16 mouse cellular contexts compared by ENCODE assay signal in genomic region chr5:24733771-24734426, GRCm38 (mm10). TPM values are rescaled to one million over a fixed set of nuclear protein-coding genes. Genes with fewer than 3 reads are reported as not detected.
DNase-seq lines count a peak whose midpoint lies in the region; ATAC-seq and TF ChIP-seq lines count a peak whose summit lies in the region.
"Had no signal": no experiment of that assay in that cellular context is flagged by ENCODE, and none has a peak within 500 bp of the region (broad histone marks: within the 10 kb centered on the region; RNA-seq: fewer than 3 reads in every experiment).

No protein-coding gene starts in this region.

- H3K27me3 ChIP-seq in kidney, embryonic 15.5 days = peaks cover 4% of the 10 kb centered on the region; the same call in 1 of the 2 replicates
- H3K27me3 ChIP-seq in stomach, embryonic 14.5 days (ENCODE audit: control insufficient read depth, insufficient read depth, low read length) = no peaks in the 10 kb centered on the region
- H3K27me3 ChIP-seq in stomach, postnatal 0 days (ENCODE audit: control insufficient read depth, insufficient read depth, low read length) = no peaks in the 10 kb centered on the region
- H3K27me3 ChIP-seq in limb, embryonic 11.5 days (ENCODE audit: control insufficient read depth, insufficient read depth, low read length) = no peaks in the 10 kb centered on the region
- peaks cover 32% of the 10 kb centered on the region for H3K27me3 ChIP-seq in forebrain, embryonic 15.5 days

- no peak for ATAC-seq in kidney, embryonic 15.5 days (replicated peaks; ENCODE audit: low FRiP score)
- ATAC-seq in stomach, embryonic 14.5 days (ENCODE audit: insufficient number of reproducible peaks, insufficient read depth, low FRiP score, low read depth) = 0 out of 2 replicates have a peak, but pooled peaks have one; percentile 29
- ATAC-seq in stomach, postnatal 0 days (ENCODE audit: low FRiP score, low TSS enrichment) = no peak
- ATAC-seq in limb, embryonic 11.5 days (ENCODE audit: insufficient number of reproducible peaks, low FRiP score, low TSS enrichment, low read depth) = no peak
- ATAC-seq in forebrain, embryonic 15.5 days (replicated peaks) = no peak
- ATAC-seq: CD4-positive, CD25-positive, alpha-beta regulatory T cell, adult 4 months had no signal

- no peak for DNase-seq in kidney, adult 8-10 months
- DNase-seq in stomach, postnatal 0 days (ENCODE audit: low spot score) = no peak
- no peak for DNase-seq in limb, embryonic 11.5 days (ENCODE audit: low spot score)
- no peak for DNase-seq in ovary, postnatal 10 days (ENCODE audit: low spot score)
- DNase-seq: adrenal gland, postnatal 36 days; cerebellum, adult 11 months; gastrocnemius, postnatal 36 days; layer of hippocampus, postnatal 36 days; thymus, postnatal 25 days had no signal

- H3K9ac ChIP-seq in kidney, embryonic 15.5 days = no peak overlapping the region
- no peak overlapping the region for H3K9ac ChIP-seq in stomach, embryonic 14.5 days (replicated peaks; ENCODE audit: low read depth, low read length)
- no peak overlapping the region for H3K9ac ChIP-seq in stomach, postnatal 0 days (ENCODE audit: low read length)
- H3K9ac ChIP-seq in limb, embryonic 11.5 days (ENCODE audit: low read length) = no peak overlapping the region
- H3K9ac ChIP-seq in forebrain, embryonic 15.5 days (replicated peaks) = no peak overlapping the region
- H3K9ac ChIP-seq: liver, embryonic 15.5 days; neural tube, embryonic 15.5 days had no signal

- peak overlapping the region; percentile 86 for H3K27ac ChIP-seq in kidney, embryonic 15.5 days
- H3K27ac ChIP-seq in stomach, embryonic 14.5 days (ENCODE audit: low read length) = no peak overlapping the region
- no peak overlapping the region; the same call in 1 of the 2 replicates for H3K27ac ChIP-seq in stomach, postnatal 0 days (replicated peaks)
- H3K27ac ChIP-seq in limb, embryonic 11.5 days (replicated peaks; ENCODE audit: low read depth, low read length) = 0 out of 2 replicates have a peak overlapping the region, but pooled peaks have one; percentile 30
- H3K27ac ChIP-seq in forebrain, embryonic 15.5 days (replicated peaks) = no peak overlapping the region
- H3K27ac ChIP-seq: liver, embryonic 15.5 days; neural tube, embryonic 15.5 days had no signal

- TF ChIP-seq CTCF in stomach, postnatal 0 days (IDR thresholded peaks at IDR 0.05; ENCODE audit: low read depth) = no peak

- no peak for TF ChIP-seq EP300 in stomach, postnatal 0 days (optimal IDR thresholded peaks at IDR 0.05)

- H3K4me1 ChIP-seq in kidney, embryonic 15.5 days = peaks cover 45% of the 10 kb centered on the region
- peaks cover 18% of the 10 kb centered on the region; the same call in 1 of the 2 replicates for H3K4me1 ChIP-seq in stomach, embryonic 14.5 days (ENCODE audit: control insufficient read depth, insufficient read depth, low read length)
- peaks cover 4% of the 10 kb centered on the region; the same call in 1 of the 2 replicates for H3K4me1 ChIP-seq in stomach, postnatal 0 days (replicated peaks; ENCODE audit: control insufficient read depth, insufficient read depth)
- H3K4me1 ChIP-seq in limb, embryonic 11.5 days (ENCODE audit: control insufficient read depth, insufficient read depth, low read length) = peaks cover 22% of the 10 kb centered on the region
- H3K4me1 ChIP-seq in forebrain, embryonic 15.5 days = peaks cover 15% of the 10 kb centered on the region

- no peak overlapping the region for H3K4me3 ChIP-seq in kidney, embryonic 15.5 days (replicated peaks)
- no peak overlapping the region for H3K4me3 ChIP-seq in stomach, embryonic 14.5 days (ENCODE audit: low read depth, low read length)
- H3K4me3 ChIP-seq in stomach, postnatal 0 days (ENCODE audit: low read depth, low read length) = no peak overlapping the region
- no peak overlapping the region for H3K4me3 ChIP-seq in limb, embryonic 11.5 days (ENCODE audit: low read depth, low read length)
- no peak overlapping the region for H3K4me3 ChIP-seq in forebrain, embryonic 15.5 days
- H3K4me3 ChIP-seq: liver, embryonic 15.5 days; neural tube, embryonic 15.5 days had no signal

- no peaks in the 10 kb centered on the region for H3K36me3 ChIP-seq in kidney, embryonic 15.5 days
- H3K36me3 ChIP-seq in stomach, embryonic 14.5 days (ENCODE audit: control insufficient read depth, insufficient read depth, low read length) = no peaks in the 10 kb centered on the region
- no peaks in the 10 kb centered on the region for H3K36me3 ChIP-seq in stomach, postnatal 0 days (ENCODE audit: control insufficient read depth, insufficient read depth, low read length)
- H3K36me3 ChIP-seq in limb, embryonic 11.5 days (ENCODE audit: control insufficient read depth, insufficient read depth, low read length) = no peaks in the 10 kb centered on the region
- no peaks in the 10 kb centered on the region for H3K36me3 ChIP-seq in forebrain, embryonic 15.5 days
- H3K36me3 ChIP-seq: liver, embryonic 15.5 days; neural tube, embryonic 15.5 days had no signal

- no peak overlapping the region for H3K4me2 ChIP-seq in kidney, embryonic 15.5 days
- H3K4me2 ChIP-seq in stomach, embryonic 14.5 days (replicated peaks; ENCODE audit: low read depth, low read length) = no peak overlapping the region
- H3K4me2 ChIP-seq in stomach, postnatal 0 days (replicated peaks; ENCODE audit: low read depth) = no peak overlapping the region
- no peak overlapping the region for H3K4me2 ChIP-seq in limb, embryonic 11.5 days (ENCODE audit: low read depth, severe bottlenecking)
- H3K4me2 ChIP-seq in forebrain, embryonic 15.5 days (replicated peaks) = no peak overlapping the region
- H3K4me2 ChIP-seq: liver, embryonic 15.5 days; neural tube, embryonic 15.5 days had no signal

- 49% methylated on average over 7 of the region's 7 CpGs for WGBS in kidney, embryonic 15.5 days
- WGBS in stomach, embryonic 14.5 days = 39% methylated on average over 7 of the region's 7 CpGs
- WGBS in stomach, postnatal 0 days = 47% methylated on average over 7 of the region's 7 CpGs
- WGBS in limb, embryonic 11.5 days = 74% methylated on average over 7 of the region's 7 CpGs
- 66% methylated on average over 7 of the region's 7 CpGs for WGBS in forebrain, embryonic 15.5 days

- no peaks in the 10 kb centered on the region for H3K9me3 ChIP-seq in kidney, embryonic 15.5 days (replicated peaks)
- H3K9me3 ChIP-seq in stomach, embryonic 14.5 days (ENCODE audit: control insufficient read depth, low read depth, low read length) = no peaks in the 10 kb centered on the region
- no peaks in the 10 kb centered on the region for H3K9me3 ChIP-seq in stomach, postnatal 0 days (ENCODE audit: control insufficient read depth, low read length)
- H3K9me3 ChIP-seq in limb, embryonic 11.5 days (ENCODE audit: control insufficient read depth, low read length) = no peaks in the 10 kb centered on the region
- H3K9me3 ChIP-seq in forebrain, embryonic 15.5 days = no peaks in the 10 kb centered on the region
- H3K9me3 ChIP-seq: liver, embryonic 15.5 days; neural tube, embryonic 15.5 days had no signal

RNA-seq across cellular contexts. Expression of gene Wdr86, which starts 3.4 kb away (rescaled TPM):
- 28.4 and 32.4 TPM in 2 replicates for polyA plus RNA-seq in kidney, embryonic 15.5 days (2015; fragmentation: Nextera tagmentation; extraction: Ambion mirVana)
- 18.7 and 21.0 TPM in 2 replicates for polyA plus RNA-seq in stomach, embryonic 14.5 days (2014; fragmentation: Nextera tagmentation; extraction: Ambion mirVana)
- 2.7 and 3.3 TPM in 2 replicates for polyA plus RNA-seq in stomach, postnatal 0 days (2015; fragmentation: Nextera tagmentation; extraction: Ambion mirVana)
- polyA plus RNA-seq in limb, embryonic 11.5 days (2014; fragmentation: Nextera tagmentation; extraction: Ambion mirVana) = 39.3 and 40.7 TPM in 2 replicates
- polyA plus RNA-seq in forebrain, embryonic 15.5 days (2015; fragmentation: Nextera tagmentation; extraction: Ambion mirVana) = 4.0 and 4.5 TPM in 2 replicates

RNA-seq across cellular contexts. Expression of gene Crygn, which starts 23.9 kb away (rescaled TPM):
- polyA plus RNA-seq in kidney, embryonic 15.5 days (2015; fragmentation: Nextera tagmentation; extraction: Ambion mirVana) = 2.0 and 3.4 TPM in 2 replicates
- 3.1 TPM in 1 of 2 replicates, not detected in the other for polyA plus RNA-seq in stomach, embryonic 14.5 days (2014; fragmentation: Nextera tagmentation; extraction: Ambion mirVana)
- 2.5 and 3.0 TPM in 2 replicates for polyA plus RNA-seq in stomach, postnatal 0 days (2015; fragmentation: Nextera tagmentation; extraction: Ambion mirVana)
- 0.77 TPM in 1 of 2 replicates, not detected in the other for polyA plus RNA-seq in limb, embryonic 11.5 days (2014; fragmentation: Nextera tagmentation; extraction: Ambion mirVana)
- 1.8 TPM in 2 replicates for polyA plus RNA-seq in forebrain, embryonic 15.5 days (2015; fragmentation: Nextera tagmentation; extraction: Ambion mirVana)
- polyA plus RNA-seq: forebrain, embryonic 11.5 days; liver, embryonic 15.5 days had no signal

RNA-seq across cellular contexts. Expression of gene Nub1, which starts 48.6 kb away (rescaled TPM):
- 40.3 and 41.2 TPM in 2 replicates for polyA plus RNA-seq in kidney, embryonic 15.5 days (2015; fragmentation: Nextera tagmentation; extraction: Ambion mirVana)
- 33.5 and 36.0 TPM in 2 replicates for polyA plus RNA-seq in stomach, embryonic 14.5 days (2014; fragmentation: Nextera tagmentation; extraction: Ambion mirVana)
- 18.5 and 20.4 TPM in 2 replicates for polyA plus RNA-seq in stomach, postnatal 0 days (2015; fragmentation: Nextera tagmentation; extraction: Ambion mirVana)
- 31.8 and 32.2 TPM in 2 replicates for polyA plus RNA-seq in limb, embryonic 11.5 days (2014; fragmentation: Nextera tagmentation; extraction: Ambion mirVana)
- 59.7 and 61.2 TPM in 2 replicates for polyA plus RNA-seq in forebrain, embryonic 15.5 days (2015; fragmentation: Nextera tagmentation; extraction: Ambion mirVana)

Comparison
In these comparisons a context has a peak if more than half of its experiments do, and no peak if none do; other contexts are left out.
1. H3K27ac ChIP-seq: peak in kidney, embryonic 15.5 days (single experiment) and limb, embryonic 11.5 days (single experiment); none in stomach, embryonic 14.5 days (single experiment), stomach, postnatal 0 days (single experiment) and forebrain, embryonic 15.5 days (single experiment).